Mouse (Mus musculus) CD8-positive naive resting alpha-beta T cell, adult 2 months (primary cell): ENCODE data around the gene Nlgn2.

Experiments used
- DNase-seq, 2 experiments: peaks; one replicate each; pipeline ENCODE4 v3.0.0; 2022; ENCODE audit warnings: low read depth in 2 of 2, low spot score in 2 of 2

Gene Nlgn2

GRCm38 (mm10) chr11:69797924-69798323 lies 39.7 kb downstream of the Nlgn2 start:
- DNase-seq, result no peak

- DNase-seq, result no peak
Measured at GRCm38 (mm10) chr11:69795983-69796435, 41.6 kb downstream of the Nlgn2 start.

GRCm38 (mm10) chr11:69795168-69795982 lies 42.2 kb downstream of the Nlgn2 start, which contains the start of gene Chrnb1:
TSS of gene Chrnb1 (minus strand) at chr11:69795943.
- peak; percentile 79 to 80 for DNase-seq

GRCm38 (mm10) chr11:69793429-69793828 lies 44.2 kb downstream of the Nlgn2 start:
- no peak for DNase-seq

- no peak for DNase-seq
Measured at GRCm38 (mm10) chr11:69791420-69791819, 46.2 kb downstream of the Nlgn2 start.

- no peak for DNase-seq
Measured at GRCm38 (mm10) chr11:69789431-69789830, 48.2 kb downstream of the Nlgn2 start.

GRCm38 (mm10) chr11:69787306-69787705 lies 50.3 kb downstream of the Nlgn2 start:
- DNase-seq, result no peak

GRCm38 (mm10) chr11:69784793-69785272 lies 52.8 kb downstream of the Nlgn2 start:
- no peak for DNase-seq

GRCm38 (mm10) chr11:69781828-69782227 lies 55.8 kb downstream of the Nlgn2 start:
- DNase-seq, result no peak

GRCm38 (mm10) chr11:69778985-69779384 lies 58.6 kb downstream of the Nlgn2 start:
- no peak for DNase-seq

- no peak for DNase-seq
Measured at GRCm38 (mm10) chr11:69778258-69778982, 59.2 kb downstream of the Nlgn2 start.

GRCm38 (mm10) chr11:69777504-69778257 lies 59.9 kb downstream of the Nlgn2 start:
- no peak for DNase-seq

GRCm38 (mm10) chr11:69776488-69776887 lies 61.1 kb downstream of the Nlgn2 start:
- DNase-seq, result no peak

GRCm38 (mm10) chr11:69775716-69776115 lies 61.9 kb downstream of the Nlgn2 start:
- DNase-seq, result no peak

GRCm38 (mm10) chr11:69774961-69775360 lies 62.6 kb downstream of the Nlgn2 start:
- DNase-seq, result no peak
